Mouse (Mus musculus) macrophage (primary cell): Measurements from ENCODE around the gene Msl3l2. TPM values are rescaled to one million over a fixed set of nuclear protein-coding genes. Genes with fewer than 3 reads are reported as not detected.
A peak's percentile ranks its signal among the peaks of the same experiment; 100 is the strongest.

Experiments used
- H3K27ac ChIP-seq: fragments of 350-480 bp; formaldehyde crosslinking; 2 replicates; pipeline ENCODE4 v1.9.0; 2021
- H3K36me3 ChIP-seq: fragments of 350-480 bp; formaldehyde crosslinking; 2 replicates; pipeline ENCODE4 v1.9.0; 2021; ENCODE audit errors: inconsistent target
- H3K4me3 ChIP-seq: fragments of 350-480 bp; formaldehyde crosslinking; 2 replicates; pipeline ENCODE4 v1.9.0; 2021; ENCODE audit errors: inconsistent target
- H3K79me2 ChIP-seq: fragments of 350-480 bp; formaldehyde crosslinking; 2 replicates; pipeline ENCODE4 v1.9.0; 2021; ENCODE audit errors: inconsistent target
- WGBS: methylation state at CpG from one replicate; pipeline ENCODE4 v1.1.7; 2026; ENCODE audit warnings: inconsistent platforms; ENCODE audit not compliant: missing documents; 5-methylcytosine and 5-hydroxymethylcytosine counted together
- polyA plus RNA-seq: library from polyadenylated mRNA; stranded (reverse); fragments of 250-400 nt; gene quantifications from 3 replicates; pipeline ENCODE4 v1.2.4, GENCODE M21; 2018; ENCODE audit warnings: inconsistent platforms
- total RNA-seq, 78 experiments: library from RNA; depleted of rRNA; stranded (reverse); fragments of 250-400 nt; gene quantifications; 1 replicate in 9 of 78; 2 replicates in 24 of 78; 3 replicates in 43 of 78; 4 replicates in 2 of 78; pipeline ENCODE4 v1.2.4; 2018; ENCODE audit warnings: inconsistent platforms in 56 of 78

The Msl3l2 gene
- total RNA-seq (2018; cell fraction: chromatin; rRNA removed) = 1 to 10 TPM in 15 of 26 experiments, under 1 TPM in 5, not detected in 6; 0.40 to 8.5 (median 2.2) TPM
- total RNA-seq (2018; cell fraction: cytosol; rRNA removed) = 10 to 100 TPM in 8 of 26 experiments, 1 to 10 TPM in 17, under 1 TPM in 1; 0.66 to 16.9 (median 4.9) TPM
- 10 to 100 TPM in 5 of 26 experiments, 1 to 10 TPM in 14, under 1 TPM in 6, not detected in 1; 0.44 to 18.3 (median 4.1) TPM for total RNA-seq (2018; cell fraction: nucleus; rRNA removed)
- polyA plus RNA-seq = 2.3 to 5.8 TPM (median 3.0 TPM) in 3 replicates

- H3K79me2 ChIP-seq = no peaks in the 10 kb centered on the region
- peak within 1 kb of the TSS; percentile 39 for H3K4me3 ChIP-seq
- H3K36me3 ChIP-seq = no peaks in the 10 kb centered on the region
- peak within 1 kb of the TSS; percentile 33 for H3K27ac ChIP-seq
- 46% methylated on average over 18 of the region's 18 CpGs for WGBS
Measured at GRCm38 (mm10) chr10:56106333-56106995, at the start of gene Msl3l2. Gene Msl3l2 (plus strand): TSS chr10:56106917.

- H3K27ac ChIP-seq = no peak overlapping the region
- H3K79me2 ChIP-seq = no peaks in the 10 kb centered on the region
- no peak overlapping the region for H3K4me3 ChIP-seq
- no peaks in the 10 kb centered on the region for H3K36me3 ChIP-seq
- 90% methylated on average over 3 of the region's 3 CpGs for WGBS
Measured at GRCm38 (mm10) chr10:56058979-56059422, 47.7 kb upstream of the Msl3l2 start.

GRCm38 (mm10) chr10:56061238-56061830 lies 45.4 kb upstream of the Msl3l2 start:
- WGBS = 97% methylated on average over 2 of the region's 2 CpGs
- H3K36me3 ChIP-seq = no peaks in the 10 kb centered on the region
- no peak overlapping the region for H3K4me3 ChIP-seq
- no peak overlapping the region for H3K27ac ChIP-seq
- no peaks in the 10 kb centered on the region for H3K79me2 ChIP-seq

GRCm38 (mm10) chr10:56062746-56063145 lies 44.0 kb upstream of the Msl3l2 start:
- 100% methylated on average over 2 of the region's 2 CpGs for WGBS
- no peaks in the 10 kb centered on the region for H3K79me2 ChIP-seq

GRCm38 (mm10) chr10:56089714-56090113 lies 17.0 kb upstream of the Msl3l2 start:
- Histone ChIP-seq H3K36me3 (no peaks in the 10 kb centered on the region), H3K27ac (no peak overlapping the region), H3K4me3 (no peak overlapping the region), H3K79me2 (no peaks in the 10 kb centered on the region)
- 94% methylated on average over 4 of the region's 4 CpGs for WGBS

More at GRCm38 (mm10) chr10:56062746-56063145, 44.0 kb upstream of the Msl3l2 start:
- Histone ChIP-seq H3K4me3 (no peak overlapping the region), H3K27ac (no peak overlapping the region), H3K36me3 (no peaks in the 10 kb centered on the region)

GRCm38 (mm10) chr10:56094586-56094985 lies 12.1 kb upstream of the Msl3l2 start:
- WGBS = 95% methylated on average over 5 of the region's 5 CpGs
- Histone ChIP-seq H3K27ac (no peak overlapping the region), H3K79me2 (no peaks in the 10 kb centered on the region), H3K4me3 (no peak overlapping the region), H3K36me3 (no peaks in the 10 kb centered on the region)

- Histone ChIP-seq H3K36me3 (no peaks in the 10 kb centered on the region), H3K4me3 (no peak overlapping the region), H3K79me2 (no peaks in the 10 kb centered on the region), H3K27ac (no peak overlapping the region)
Measured at GRCm38 (mm10) chr10:56096757-56097156, 10.0 kb upstream of the Msl3l2 start.

GRCm38 (mm10) chr10:56099126-56099525 lies 7.6 kb upstream of the Msl3l2 start:
- 93% methylated on average over 3 of the region's 3 CpGs for WGBS
- Histone ChIP-seq H3K36me3 (no peaks in the 10 kb centered on the region), H3K27ac (no peak overlapping the region), H3K4me3 (no peak overlapping the region), H3K79me2 (no peaks in the 10 kb centered on the region)

- Histone ChIP-seq H3K79me2 (no peaks in the 10 kb centered on the region), H3K36me3 (no peaks in the 10 kb centered on the region), H3K27ac (no peak overlapping the region), H3K4me3 (no peak overlapping the region)
- 97% methylated on average over 3 of the region's 3 CpGs for WGBS
Measured at GRCm38 (mm10) chr10:56099641-56100310, 6.9 kb upstream of the Msl3l2 start.

GRCm38 (mm10) chr10:56106996-56107334 lies 248 bp downstream of the Msl3l2 start:
- H3K36me3 ChIP-seq = no peaks in the 10 kb centered on the region
- H3K4me3 ChIP-seq = peak overlapping the region; percentile 39
- WGBS = 13% methylated on average over 1 of the region's 1 CpGs
- H3K79me2 ChIP-seq = no peaks in the 10 kb centered on the region
- H3K27ac ChIP-seq = peak overlapping the region; percentile 33

- H3K36me3 ChIP-seq = no peaks in the 10 kb centered on the region
- H3K79me2 ChIP-seq = no peaks in the 10 kb centered on the region
- 18% methylated on average over 39 of the region's 50 CpGs for WGBS
- peak overlapping the region; percentile 18; the same call in 1 of the 2 replicates for H3K4me3 ChIP-seq
- H3K27ac ChIP-seq = no peak overlapping the region
Measured at GRCm38 (mm10) chr10:56114951-56115635, 8.4 kb downstream of the Msl3l2 start.

GRCm38 (mm10) chr10:56115636-56116180 lies 9.0 kb downstream of the Msl3l2 start:
- H3K4me3 ChIP-seq = no peak overlapping the region
- no peaks in the 10 kb centered on the region for H3K36me3 ChIP-seq
- H3K79me2 ChIP-seq = no peaks in the 10 kb centered on the region
- WGBS = 77% methylated on average over 26 of the region's 27 CpGs
- no peak overlapping the region for H3K27ac ChIP-seq

GRCm38 (mm10) chr10:56126972-56127371 lies 20.3 kb downstream of the Msl3l2 start:
- WGBS = 100% methylated on average over 1 of the region's 1 CpGs
- H3K79me2 ChIP-seq = no peaks in the 10 kb centered on the region
- no peaks in the 10 kb centered on the region for H3K36me3 ChIP-seq
- no peak overlapping the region for H3K4me3 ChIP-seq
- no peak overlapping the region for H3K27ac ChIP-seq

- Histone ChIP-seq H3K79me2 (no peaks in the 10 kb centered on the region), H3K27ac (no peak overlapping the region), H3K36me3 (no peaks in the 10 kb centered on the region), H3K4me3 (no peak overlapping the region)
- WGBS = 100% methylated on average over 2 of the region's 2 CpGs
Measured at GRCm38 (mm10) chr10:56129642-56130041, 22.9 kb downstream of the Msl3l2 start.
